Mouse (Mus musculus): ENCODE data around the gene Gpr62.

The Gpr62 gene

GRCm38 (mm10) chr9:106473753-106474105 lies 8.0 kb upstream of the Gpr62 start:
- DNase-seq = no peak

- peak; percentile 78 for DNase-seq
Observed at GRCm38 (mm10) chr9:106473081-106473752, 7.5 kb upstream of the Gpr62 start.

DNA sequence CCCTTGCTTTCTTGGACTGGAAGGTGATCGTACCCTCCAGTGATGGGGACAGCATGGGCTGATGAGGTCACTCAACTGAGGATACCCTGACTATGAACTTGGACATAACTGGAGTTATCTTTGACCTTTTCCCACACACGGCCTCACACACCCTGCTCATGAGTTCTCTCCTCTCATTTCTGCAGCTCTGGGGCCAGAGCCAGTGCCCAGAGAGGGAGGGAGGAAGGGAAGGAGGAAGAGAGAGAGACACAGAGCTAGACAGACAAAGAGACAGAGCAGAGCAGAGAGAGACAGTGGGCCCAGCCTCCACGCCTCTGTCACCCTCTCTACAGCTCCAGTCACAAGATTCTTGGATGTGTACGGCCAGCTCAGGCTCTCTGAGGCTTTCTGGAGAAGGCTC lies 6.6 kb upstream of the Gpr62 start:
- DNase-seq = peak; percentile 53

- DNase-seq = peak; percentile 73
Observed at GRCm38 (mm10) chr9:106471892-106472291, 6.2 kb upstream of the Gpr62 start.

GRCm38 (mm10) chr9:106470991-106471750 lies 5.4 kb upstream of the Gpr62 start:
- peak; percentile 45 for DNase-seq

DNA sequence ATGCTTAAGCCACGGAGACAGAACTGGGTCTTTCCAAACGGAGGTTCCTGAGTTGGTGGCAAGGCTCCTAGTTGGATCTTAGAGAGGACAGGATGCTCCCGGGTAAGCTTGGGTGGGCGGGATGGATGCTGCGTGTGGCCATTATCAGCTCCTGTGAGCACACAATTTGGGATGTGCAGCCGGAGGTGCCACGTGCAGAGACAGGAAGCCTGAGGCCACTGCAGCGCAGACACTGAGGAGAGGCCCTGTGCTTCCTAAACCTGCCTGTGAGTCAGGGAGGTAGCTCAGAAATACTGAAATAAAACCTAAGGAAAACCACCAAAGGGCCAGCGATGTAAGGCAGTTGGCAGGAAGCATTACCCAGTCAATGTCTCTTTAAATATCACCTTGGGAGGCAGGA lies 4.0 kb upstream of the Gpr62 start:
- peak; percentile 36 for DNase-seq

DNA sequence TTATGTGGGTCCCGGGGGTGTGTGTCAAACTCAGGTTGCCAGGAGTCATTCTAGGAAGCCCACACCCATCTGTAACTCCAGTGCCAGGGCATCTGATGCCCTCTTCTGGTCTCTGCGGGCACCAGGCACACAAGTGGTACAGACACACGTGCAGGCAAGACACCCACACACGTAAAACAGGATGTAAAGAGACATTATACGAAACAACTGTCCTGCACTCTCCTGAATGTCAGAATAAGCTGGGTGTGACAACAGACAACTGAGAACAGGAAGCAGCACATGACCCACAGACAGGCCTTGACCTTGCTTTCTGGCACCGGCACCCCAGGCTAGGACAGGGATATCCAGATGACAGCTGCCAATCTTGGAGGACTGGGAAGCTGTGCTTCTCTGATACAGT lies 3.6 kb upstream of the Gpr62 start:
- peak; percentile 53 for DNase-seq

DNA sequence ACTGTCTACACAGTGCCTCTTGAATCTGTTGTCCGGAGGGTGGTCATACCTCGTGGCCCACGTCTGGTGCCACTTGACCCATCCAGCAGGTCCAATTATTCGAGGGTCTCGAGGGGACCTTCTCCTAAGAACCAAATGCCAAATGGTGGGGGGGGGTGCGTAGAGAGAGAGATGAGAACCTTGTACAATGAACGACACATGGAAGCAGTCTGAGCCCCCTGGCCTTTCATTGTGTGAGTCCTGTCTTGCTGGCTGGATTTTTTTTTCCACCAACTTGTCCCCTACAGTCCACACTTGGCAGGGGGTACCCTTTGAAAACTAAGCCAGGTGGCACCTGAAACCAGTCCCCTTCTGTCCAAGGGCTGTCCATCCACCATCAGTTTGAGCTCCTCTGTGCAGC lies 2.0 kb upstream of the Gpr62 start:
- peak; percentile 38 for DNase-seq

DNA sequence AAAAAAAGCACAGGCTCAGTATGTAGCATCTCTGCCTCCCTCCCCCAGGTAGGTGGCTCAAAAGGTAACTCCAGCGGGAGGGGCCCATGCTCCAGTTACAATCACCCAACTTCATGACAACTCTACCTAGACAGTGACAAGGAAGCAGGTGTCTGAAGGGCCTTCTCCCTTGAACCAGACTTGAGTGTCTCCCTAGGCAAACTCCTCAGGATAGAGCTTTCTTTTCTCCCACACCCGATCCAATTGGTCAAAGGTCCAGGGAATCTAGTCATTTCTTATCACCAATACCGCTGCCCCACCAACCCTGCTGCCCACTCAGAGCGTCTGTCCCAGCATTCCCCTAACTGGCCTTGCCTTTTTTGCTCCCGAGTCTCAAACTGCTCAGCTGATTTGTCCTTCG lies 983 bp upstream of the Gpr62 start:
- peak; percentile 50 for DNase-seq

DNA sequence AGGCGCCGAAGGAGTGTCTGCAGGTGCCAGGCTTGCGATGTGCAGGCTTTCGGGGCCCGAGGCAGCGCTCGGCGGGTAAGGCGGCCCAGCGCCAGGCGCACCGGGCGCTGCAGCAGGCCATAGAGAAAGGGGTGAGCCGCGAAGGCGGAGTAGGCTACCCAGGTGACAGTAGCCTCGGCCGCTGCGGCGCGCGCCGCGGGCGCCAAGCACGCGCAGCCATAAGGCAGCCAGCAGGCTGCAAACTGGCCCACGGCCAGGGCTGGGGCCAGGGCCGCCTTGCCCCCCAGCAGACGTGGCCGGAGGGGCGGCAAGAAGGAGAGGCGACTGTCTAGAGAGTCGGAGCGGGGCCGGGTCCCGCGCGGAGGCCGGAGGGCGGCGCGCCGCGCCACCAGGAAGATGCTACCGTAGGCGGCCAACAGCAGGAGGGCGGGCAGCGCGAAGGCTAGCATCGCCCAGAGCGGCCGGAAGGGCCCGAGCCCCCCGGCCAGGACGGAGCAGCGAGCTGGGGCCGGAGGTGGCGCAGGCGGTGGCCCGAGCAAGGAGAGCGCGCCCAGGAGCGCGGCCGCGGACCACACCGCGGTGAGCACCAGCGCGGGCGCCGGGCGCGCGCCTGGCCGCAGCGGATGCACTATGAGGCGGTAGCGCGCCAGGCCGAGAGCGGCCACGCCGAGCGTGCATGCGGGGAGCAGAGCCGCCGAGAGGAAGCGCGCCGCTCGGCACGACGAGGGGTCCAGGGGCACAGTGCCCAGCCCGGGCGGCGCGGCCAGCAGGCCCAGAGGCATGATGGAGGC lies 792 bp downstream of the Gpr62 start:
- peak; percentile 94 for DNase-seq

DNA sequence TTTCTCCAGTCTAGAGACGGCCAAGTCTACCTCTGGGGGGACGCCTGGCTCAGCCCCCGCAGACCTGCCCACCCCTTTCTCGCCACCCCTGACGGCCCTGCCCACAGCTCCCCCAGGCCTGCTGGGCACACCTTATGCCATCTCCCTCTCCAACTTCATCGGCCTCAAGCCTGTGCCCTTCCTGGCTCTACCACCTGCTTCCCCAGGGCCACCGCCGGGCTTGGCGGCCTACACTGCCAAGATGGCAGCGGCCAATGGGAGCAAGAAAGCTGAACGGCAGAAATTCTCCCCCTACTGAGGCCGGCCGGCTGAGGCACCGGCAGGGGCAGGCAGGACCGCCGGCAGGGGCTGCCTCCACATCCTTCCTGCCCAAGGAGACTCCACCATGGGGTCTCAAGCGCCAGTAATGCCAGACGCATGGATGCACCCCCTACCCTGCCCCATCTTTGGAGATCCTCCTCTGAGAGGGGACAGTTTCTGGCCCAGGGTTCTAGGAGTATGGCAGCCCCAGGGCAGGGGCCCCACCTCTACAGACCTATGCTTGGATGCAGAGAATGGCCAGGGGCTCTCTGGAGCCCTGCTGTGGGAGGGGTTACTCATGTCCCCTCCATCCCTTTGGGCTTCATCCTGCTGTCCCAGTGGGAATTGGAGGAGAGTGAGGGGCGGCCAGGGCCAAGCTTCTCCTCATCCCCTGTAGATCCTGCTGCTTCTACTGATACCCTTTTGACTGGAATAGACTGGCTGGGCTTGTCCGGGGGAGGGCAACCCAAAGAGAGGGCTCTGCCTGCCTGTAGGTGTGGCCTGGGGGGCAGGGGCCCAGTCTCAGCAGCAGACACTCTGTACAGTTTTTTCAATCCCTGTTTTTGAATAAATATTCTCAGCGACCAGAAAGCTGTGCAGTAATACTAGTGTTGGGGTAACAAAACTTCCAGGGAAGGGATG lies 2.3 kb downstream of the Gpr62 start:
- peak; percentile 95 for DNase-seq

DNA sequence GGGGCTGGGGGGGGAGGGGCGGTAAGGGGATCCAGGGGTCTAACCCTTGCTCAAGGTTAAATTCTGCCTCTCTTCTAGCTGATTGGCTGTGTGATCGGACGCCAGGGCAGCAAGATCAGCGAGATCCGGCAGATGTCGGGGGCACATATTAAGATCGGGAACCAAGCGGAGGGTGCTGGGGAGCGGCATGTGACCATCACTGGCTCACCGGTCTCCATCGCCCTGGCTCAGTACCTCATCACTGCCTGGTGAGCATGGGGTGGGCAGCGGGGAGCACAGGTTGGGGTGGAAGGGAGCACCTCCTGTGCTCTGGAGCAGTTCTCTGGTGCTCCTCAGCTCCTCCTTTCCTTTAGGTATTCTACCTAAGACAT lies 3.3 kb downstream of the Gpr62 start:
- DNase-seq = peak; percentile 74

GRCm38 (mm10) chr9:106461641-106462429 lies 3.9 kb downstream of the Gpr62 start:
- peak; percentile 80 for DNase-seq

- DNase-seq = peak; percentile 71
Observed at GRCm38 (mm10) chr9:106461026-106461415, 4.7 kb downstream of the Gpr62 start.

DNA sequence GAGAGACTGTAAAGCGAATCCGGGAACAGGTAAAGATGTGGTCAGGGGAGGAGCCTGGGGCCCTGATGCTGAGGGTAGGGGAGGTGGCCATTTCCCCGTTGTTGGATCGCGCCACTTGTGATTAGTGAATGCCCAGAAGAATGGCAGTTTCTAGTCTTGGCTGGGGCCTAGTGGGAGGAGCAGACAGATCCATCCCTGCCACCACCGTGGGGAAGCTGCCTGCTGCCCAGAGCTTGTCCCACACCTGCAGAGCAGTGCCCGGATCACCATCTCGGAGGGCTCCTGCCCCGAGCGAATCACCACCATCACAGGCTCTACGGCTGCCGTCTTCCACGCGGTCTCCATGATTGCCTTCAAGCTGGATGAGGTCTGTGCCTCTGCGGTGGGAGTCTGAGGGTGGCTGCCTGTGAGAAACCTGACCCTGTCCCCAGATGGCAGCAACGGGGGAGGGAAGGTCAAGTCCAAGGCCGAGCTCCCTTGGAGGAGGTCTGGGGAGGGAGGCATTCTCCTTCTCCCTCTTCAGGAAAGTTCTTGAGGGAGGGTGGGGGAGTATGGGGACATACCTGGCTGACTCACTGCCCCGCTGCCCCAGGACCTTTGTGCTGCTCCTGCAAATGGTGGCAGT lies 5.2 kb downstream of the Gpr62 start:
- DNase-seq = peak; percentile 89

DNA sequence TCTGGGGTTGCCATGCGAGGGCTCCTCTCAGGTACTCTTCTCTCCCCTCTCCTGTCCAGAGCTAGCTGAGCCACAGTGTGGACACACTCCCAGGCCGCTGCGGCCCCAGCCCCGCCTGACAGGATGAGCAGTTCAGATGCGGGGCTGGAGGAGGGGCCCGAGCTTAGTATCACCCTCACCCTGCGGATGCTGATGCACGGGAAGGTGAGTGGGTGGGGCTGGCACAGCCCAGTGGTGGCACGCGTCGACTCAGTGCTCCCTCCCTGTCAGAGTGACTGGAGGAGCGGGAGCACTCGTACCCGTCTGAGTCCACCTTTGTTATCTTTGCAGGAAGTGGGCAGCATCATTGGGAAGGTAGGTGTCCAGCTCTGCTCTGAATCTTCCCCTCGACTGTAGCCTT lies 5.8 kb downstream of the Gpr62 start:
- DNase-seq = peak; percentile 79

DNA sequence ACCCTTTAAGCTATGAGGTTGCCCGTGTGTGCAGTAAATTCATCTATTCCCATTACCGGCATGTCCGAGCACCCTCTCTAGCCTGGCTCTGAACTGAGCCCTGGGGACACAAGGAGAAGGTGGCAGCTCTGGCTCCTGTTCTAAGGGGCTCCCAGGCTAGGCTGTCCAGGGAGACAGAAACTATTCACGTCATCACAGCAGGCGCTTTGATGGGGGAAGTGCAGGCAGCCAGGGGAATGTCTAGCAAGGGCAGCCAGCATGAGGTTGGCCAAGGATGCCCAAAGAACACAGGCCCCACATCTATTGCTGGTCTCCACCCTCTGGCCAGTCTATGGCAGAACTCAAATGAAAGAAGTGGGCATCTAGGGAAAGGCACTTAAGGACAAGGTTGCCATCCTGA lies 7.8 kb downstream of the Gpr62 start:
- peak; percentile 68 for DNase-seq

DNA sequence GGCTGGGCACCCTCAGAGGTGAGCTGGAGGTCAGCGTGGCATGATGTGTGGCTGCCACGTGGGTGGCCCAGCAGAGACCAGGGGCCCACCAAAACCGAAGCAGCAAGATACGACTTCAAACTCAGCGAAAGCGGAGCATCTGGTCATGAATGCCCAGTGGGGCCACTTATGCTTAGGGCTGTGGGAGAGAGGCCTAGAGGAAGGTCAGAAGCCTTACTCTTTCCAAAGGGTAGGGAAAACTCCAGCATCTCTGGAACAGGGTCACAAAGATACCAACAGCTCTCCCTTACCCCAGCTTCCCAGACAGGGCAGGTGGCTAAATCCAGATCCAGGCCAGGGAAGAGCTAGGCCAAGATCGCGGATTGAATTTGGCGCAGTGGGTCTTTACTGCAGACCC lies 8.6 kb downstream of the Gpr62 start:
- no peak for DNase-seq

DNA sequence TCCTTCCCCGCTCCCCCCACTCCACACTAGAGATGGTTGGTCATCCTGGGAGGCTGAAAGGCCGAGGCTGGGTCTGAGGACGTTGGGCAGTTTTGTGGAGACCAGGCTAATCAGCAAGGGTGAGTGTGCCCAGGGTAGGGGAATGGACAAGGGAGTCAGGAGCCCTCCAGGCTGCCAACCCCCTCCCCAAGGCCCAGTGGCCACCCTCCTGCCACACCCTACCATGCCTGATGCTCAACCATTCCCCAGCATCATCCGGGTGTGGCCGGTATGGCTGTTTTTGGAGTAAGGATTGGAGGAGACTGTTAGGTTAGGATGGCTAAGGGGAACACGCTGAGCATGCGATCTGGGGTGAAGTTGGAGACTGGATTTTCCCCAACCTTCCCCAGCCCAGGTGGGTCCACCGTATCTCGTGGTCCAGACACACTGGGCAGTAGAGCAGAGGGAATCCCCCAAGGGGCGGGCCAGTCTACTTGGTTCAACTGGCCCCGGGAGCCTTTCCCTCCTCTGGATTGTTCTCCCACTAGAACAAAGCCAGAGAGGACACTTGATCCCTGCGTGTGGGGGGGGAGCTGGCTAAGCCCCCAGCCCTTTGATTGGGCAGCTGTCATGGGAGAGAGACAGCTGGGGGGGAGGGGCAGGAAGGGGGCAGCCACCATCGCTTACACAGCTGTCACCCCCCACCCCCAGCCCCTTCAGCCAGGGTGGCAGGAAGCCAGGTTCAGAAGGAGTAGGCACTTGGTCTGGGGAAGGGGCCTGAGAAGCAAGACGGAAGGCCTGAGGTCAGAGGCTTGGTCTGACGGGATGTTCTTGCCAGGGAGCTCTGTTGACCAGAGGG lies 9.2 kb downstream of the Gpr62 start:
- peak; percentile 74 for DNase-seq

GRCm38 (mm10) chr9:106454888-106455681 lies 10.7 kb downstream of the Gpr62 start:
- peak; percentile 64 for DNase-seq
